ENCODE assay signal across 9 mouse cellular contexts in genomic region chr2:170060066-170060465, GRCm38 (mm10).
DNase-seq lines count a peak whose midpoint lies in the region; ATAC-seq and TF ChIP-seq lines count a peak whose summit lies in the region.
"Had no signal": no experiment of that assay in that cellular context is flagged by ENCODE, and none has a peak within 500 bp of the region (broad histone marks: within the 10 kb centered on the region; RNA-seq: fewer than 3 reads in every experiment).

No protein-coding gene starts in this region.

- H3K4me2 ChIP-seq in hindbrain, postnatal 0 days (ENCODE audit: low read depth, low read length) = no peak overlapping the region
- H3K4me2 ChIP-seq in hindbrain, embryonic 16.5 days (ENCODE audit: low read length) = no peak overlapping the region
- H3K4me2 ChIP-seq in liver, embryonic 14.5 days (ENCODE audit: low read depth) = no peak overlapping the region
- H3K4me2 ChIP-seq: stomach, embryonic 15.5 days had no signal

- no peaks in the 10 kb centered on the region for H3K4me1 ChIP-seq in hindbrain, postnatal 0 days (ENCODE audit: insufficient read depth, low read length)
- no peaks in the 10 kb centered on the region for H3K4me1 ChIP-seq in hindbrain, embryonic 16.5 days (ENCODE audit: control insufficient read depth, insufficient read depth, low read depth, low read length)
- H3K4me1 ChIP-seq in E14TG2a.4 (replicated peaks; ENCODE audit: low read depth, low read length) = peaks cover 36% of the 10 kb centered on the region
- H3K4me1 ChIP-seq in liver, embryonic 14.5 days (replicated peaks; ENCODE audit: control insufficient read depth in 2 of 2, insufficient read depth in 2 of 2, low read length in 1 of 2) = no peaks in the 10 kb centered on the region
- H3K4me1 ChIP-seq: stomach, embryonic 15.5 days had no signal

- no peak for DNase-seq in hindbrain, postnatal 0 days (ENCODE audit: low spot score)
- DNase-seq in T-cell, adult 2 months (ENCODE audit: low spot score) = peak; percentile 18
- peak in 1 of 3 experiments; percentile 24 for DNase-seq in liver, embryonic 14.5 days (ENCODE audit: low read depth in 3 of 3, low spot score in 3 of 3)
- peak; percentile 54 to 68 for DNase-seq in thymus, postnatal 36 days
- no peak for DNase-seq in frontal cortex, postnatal 36 days (ENCODE audit: low spot score in 2 of 2)
- no peak for DNase-seq in right cerebral cortex, adult 2 months (ENCODE audit: low spot score in 2 of 2)

- WGBS in hindbrain, postnatal 0 days = 70% methylated on average over 4 of the region's 4 CpGs
- 66% methylated on average over 4 of the region's 4 CpGs for WGBS in hindbrain, embryonic 16.5 days
- 58% methylated on average over 4 of the region's 4 CpGs for WGBS in liver, embryonic 14.5 days (ENCODE audit: insufficient replicate concordance)

- no peak overlapping the region for H3K27ac ChIP-seq in hindbrain, postnatal 0 days
- H3K27ac ChIP-seq in hindbrain, embryonic 16.5 days (ENCODE audit: low read depth, low read length) = no peak overlapping the region
- H3K27ac ChIP-seq in liver, embryonic 14.5 days = no peak overlapping the region
- H3K27ac ChIP-seq: stomach, embryonic 15.5 days had no signal

- no peak overlapping the region for H3K9ac ChIP-seq in hindbrain, postnatal 0 days (replicated peaks; ENCODE audit: low read length)
- no peak overlapping the region for H3K9ac ChIP-seq in hindbrain, embryonic 16.5 days (ENCODE audit: low read depth, low read length)
- no peak overlapping the region for H3K9ac ChIP-seq in liver, embryonic 14.5 days (replicated peaks)
- H3K9ac ChIP-seq: stomach, embryonic 15.5 days had no signal

- H3K9me3 ChIP-seq in hindbrain, postnatal 0 days (ENCODE audit: low read length) = no peaks in the 10 kb centered on the region
- H3K9me3 ChIP-seq in hindbrain, embryonic 16.5 days (ENCODE audit: control insufficient read depth, low read length) = no peaks in the 10 kb centered on the region
- H3K9me3 ChIP-seq in E14TG2a.4 (ENCODE audit: low read length) = no peaks in the 10 kb centered on the region
- no peaks in the 10 kb centered on the region for H3K9me3 ChIP-seq in liver, embryonic 14.5 days (ENCODE audit: control insufficient read depth, low read length)
- H3K9me3 ChIP-seq: stomach, embryonic 15.5 days had no signal

- TF ChIP-seq EP300 in liver, embryonic 14.5 days (IDR thresholded peaks at IDR 0.05; ENCODE audit: low read depth) = no peak

- no peak for ATAC-seq in hindbrain, postnatal 0 days
- ATAC-seq in hindbrain, embryonic 16.5 days = no peak
- no peak for ATAC-seq in liver, embryonic 14.5 days (ENCODE audit: insufficient read depth)

- TF ChIP-seq CTCF in hindbrain, postnatal 0 days (IDR thresholded peaks at IDR 0.05; ENCODE audit: low read depth) = peak; percentile 59
- peak; percentile 95 for TF ChIP-seq CTCF in E14TG2a.4 (conservative IDR thresholded peaks at IDR 0.05; ENCODE audit: low read length)
- TF ChIP-seq CTCF in liver, embryonic 14.5 days (IDR thresholded peaks at IDR 0.05; ENCODE audit: low read depth) = peak; percentile 92

- no peaks in the 10 kb centered on the region for H3K36me3 ChIP-seq in hindbrain, postnatal 0 days (ENCODE audit: insufficient read depth, low read length)
- no peaks in the 10 kb centered on the region for H3K36me3 ChIP-seq in hindbrain, embryonic 16.5 days (ENCODE audit: control insufficient read depth, insufficient read depth, low read length)
- no peaks in the 10 kb centered on the region for H3K36me3 ChIP-seq in E14TG2a.4 (ENCODE audit: insufficient read depth, low read length)
- H3K36me3 ChIP-seq in liver, embryonic 14.5 days (replicated peaks; ENCODE audit: control insufficient read depth, insufficient read depth, low read depth) = no peaks in the 10 kb centered on the region
- H3K36me3 ChIP-seq: stomach, embryonic 15.5 days had no signal

- no peak overlapping the region for H3K4me3 ChIP-seq in hindbrain, postnatal 0 days (ENCODE audit: low read length)
- H3K4me3 ChIP-seq in hindbrain, embryonic 16.5 days (ENCODE audit: low read length) = no peak overlapping the region
- H3K4me3 ChIP-seq in E14TG2a.4 (replicated peaks; ENCODE audit: low read length) = no peak overlapping the region
- H3K4me3 ChIP-seq in liver, embryonic 14.5 days (ENCODE audit: insufficient read depth in 1 of 2, low read depth in 2 of 2, low read length in 2 of 2) = no peak overlapping the region
- H3K4me3 ChIP-seq: stomach, embryonic 15.5 days had no signal

- H3K27me3 ChIP-seq in hindbrain, postnatal 0 days (ENCODE audit: insufficient read depth, low read length) = no peaks in the 10 kb centered on the region
- no peaks in the 10 kb centered on the region for H3K27me3 ChIP-seq in hindbrain, embryonic 16.5 days (replicated peaks; ENCODE audit: control insufficient read depth, insufficient read depth, low read length)
- H3K27me3 ChIP-seq in E14TG2a.4 (ENCODE audit: insufficient read depth, low read length) = no peaks in the 10 kb centered on the region
- no peaks in the 10 kb centered on the region for H3K27me3 ChIP-seq in liver, embryonic 14.5 days (ENCODE audit: control insufficient read depth, insufficient read depth, low read length)
- H3K27me3 ChIP-seq: stomach, embryonic 15.5 days had no signal

Comparison
In these comparisons a context has a peak if more than half of its experiments do, and no peak if none do; other contexts are left out.
1. DNase-seq: peak in T-cell, adult 2 months (single experiment) and thymus, postnatal 36 days (2 of 2); none in hindbrain, postnatal 0 days (single experiment), frontal cortex, postnatal 36 days (0 of 2) and right cerebral cortex, adult 2 months (0 of 2).
2. Peak in every context shown above with its lines, with median percentiles within 50 percentile points of each other: CTCF ChIP-seq.